Comparison of ENCODE assay signal across 9 mouse cellular contexts in genomic region chr11:66442631-66443030, GRCm38 (mm10).
"Had no signal": no experiment of that assay in that cellular context is flagged by ENCODE, and none has a peak within 500 bp of the region (broad histone marks: within the 10 kb centered on the region; RNA-seq: fewer than 3 reads in every experiment).

No protein-coding gene starts in this region.

- H3K9ac ChIP-seq: limb, embryonic 12.5 days; liver, embryonic 13.5 days had no signal

- H3K4me1 ChIP-seq: limb, embryonic 12.5 days; liver, embryonic 13.5 days had no signal

- DNase-seq: kidney, postnatal 10 days; kidney, postnatal 4 days; liver; liver, embryonic 13.5 days; lung, adult 18-20 months; thymus, adult 2 months; thymus, postnatal 25 days had no signal

- H3K36me3 ChIP-seq: limb, embryonic 12.5 days; liver, embryonic 13.5 days had no signal

- H3K4me3 ChIP-seq: layer of hippocampus, adult 2 months; limb, embryonic 12.5 days; liver, embryonic 13.5 days had no signal

- H3K27me3 ChIP-seq: limb, embryonic 12.5 days; liver, embryonic 13.5 days had no signal

- H3K27ac ChIP-seq: limb, embryonic 12.5 days; liver, embryonic 13.5 days had no signal

- H3K4me2 ChIP-seq: limb, embryonic 12.5 days; liver, embryonic 13.5 days had no signal

- H3K9me3 ChIP-seq: limb, embryonic 12.5 days; liver, embryonic 13.5 days had no signal
